Mouse (Mus musculus) heart, embryonic 14.5 days (tissue): ENCODE results near the gene Anks1b. TPM values are rescaled to one million over a fixed set of nuclear protein-coding genes. Genes with fewer than 3 reads are reported as not detected.

ENCODE experiments used
- ATAC-seq: fragments of 200-750 bp; cut with Nextera tagmentation; 2 replicates; pipeline ENCODE4 v1.8.0; 2017; ENCODE audit warnings: low read depth, moderate TSS enrichment; ENCODE audit not compliant: insufficient number of reproducible peaks, insufficient read depth, low FRiP score
- H3K27ac ChIP-seq, 2 experiments: fragments of 200-500 bp in 1 of 2; fragments of 300-500 bp in 1 of 2; sonication (generic) in 1 of 2; replicated peaks in 1 of 2; 2 replicates each; pipeline ENCODE4 v1.5.1; 2012 to 2014; ENCODE audit warnings: low read depth in 2 of 2, low read length in 2 of 2, control low read depth in 1 of 2, mild to moderate bottlenecking in 1 of 2, mixed read lengths in 1 of 2; ENCODE audit not compliant: control insufficient read depth in 1 of 2, insufficient read depth in 1 of 2
- H3K27me3 ChIP-seq: fragments of 300-500 bp; sonication (generic); 2 replicates; pipeline ENCODE4 v1.6.1; 2014; ENCODE audit warnings: mild to moderate bottlenecking, low read length, control low read depth; ENCODE audit not compliant: control insufficient read depth, insufficient read depth
- H3K36me3 ChIP-seq: fragments of 300-500 bp; sonication (generic); 2 replicates; pipeline ENCODE4 v1.6.1; 2014; ENCODE audit warnings: mild to moderate bottlenecking, control low read depth, low read length, mixed read lengths; ENCODE audit not compliant: control insufficient read depth, insufficient read depth
- H3K4me1 ChIP-seq, 2 experiments: fragments of 200-500 bp in 1 of 2; fragments of 300-500 bp in 1 of 2; sonication (generic) in 1 of 2; 2 replicates each; pipeline ENCODE4 v1.6.1; 2012 to 2014; ENCODE audit warnings: low read length in 2 of 2, control low read depth in 1 of 2, mixed read lengths in 1 of 2; ENCODE audit not compliant: control insufficient read depth in 2 of 2, insufficient read depth in 2 of 2
- H3K4me2 ChIP-seq: fragments of 300-500 bp; sonication (generic); 2 replicates; pipeline ENCODE4 v1.6.1; 2014; ENCODE audit warnings: mild to moderate bottlenecking, low read length
- H3K4me3 ChIP-seq, 2 experiments: fragments of 200-500 bp in 1 of 2; fragments of 300-500 bp in 1 of 2; sonication (generic) in 1 of 2; 2 replicates each; pipeline ENCODE4 v1.5.1; 2012 to 2014; ENCODE audit warnings: low read length in 2 of 2, mild to moderate bottlenecking in 2 of 2, control low read depth in 1 of 2, low read depth in 1 of 2, moderate library complexity in 1 of 2; ENCODE audit not compliant: control insufficient read depth in 1 of 2, insufficient read depth in 1 of 2
- H3K9ac ChIP-seq: fragments of 300-500 bp; sonication (generic); 2 replicates; pipeline ENCODE4 v1.6.1; 2014; ENCODE audit warnings: mild to moderate bottlenecking, low read length
- H3K9me3 ChIP-seq: fragments of 300-500 bp; sonication (generic); 2 replicates; pipeline ENCODE4 v1.6.1; 2016; ENCODE audit warnings: low read length, control low read depth; ENCODE audit not compliant: control insufficient read depth
- WGBS: fragments of 180-500 bp; shearing (Covaris S2); extraction: QIAGEN DNeasy Blood & Tissue Kit; methylation state at CpG from one replicate; pipeline ENCODE4 v1.1.7; 2014; 5-methylcytosine and 5-hydroxymethylcytosine counted together
- polyA plus RNA-seq: library from polyadenylated mRNA; unstranded; fragments of >200 nt; fragmentation: Nextera tagmentation; extraction: Ambion mirVana; gene quantifications from 2 replicates; pipeline ENCODE4 v1.2.1, GENCODE M21; 2014

Gene Anks1b
- polyA plus RNA-seq, 1 experiment from 2014 or later, result 0.14 TPM

GRCm38 (mm10) chr10:91005858-91006538, 1132.7 kb downstream of the Anks1b start:
- Histone ChIP-seq H3K9ac (no peak overlapping the region), H3K27ac (no peak overlapping the region), H3K36me3 (peaks cover 39% of the 10 kb centered on the region), H3K4me1 (no peaks in the 10 kb centered on the region), H3K4me2 (no peak overlapping the region), H3K27me3 (no peaks in the 10 kb centered on the region), H3K9me3 (no peaks in the 10 kb centered on the region), H3K4me3 (no peak overlapping the region)
- 81% methylated on average over 12 of the region's 12 CpGs for WGBS
- ATAC-seq, result no peak

Other genes with a start within 250 kb of the Anks1b start
- gene Scyl2, start 187.2 kb upstream of the Anks1b start, polyA plus RNA-seq, result 9.5 and 9.9 TPM in 2 replicates
- 24.0 and 27.7 TPM in 2 replicates for gene Actr6, start 141.2 kb upstream of the Anks1b start, polyA plus RNA-seq
- gene Uhrf1bp1l, start 128.5 kb upstream of the Anks1b start, polyA plus RNA-seq, result 20.7 and 22.3 TPM in 2 replicates